Mouse (Mus musculus): Measurements from ENCODE around the gene Gm5797. TPM values are rescaled to one million over a fixed set of nuclear protein-coding genes. Genes with fewer than 3 reads are reported as not detected.
"Not testable (repeated sequence)": the region's sequence is repeated elsewhere in the genome, so short reads cannot be mapped to it uniquely, and the experiment has no call there.

Gene Gm5797
- not detected for total RNA-seq (2021)
- long read RNA-seq, experiment 1: 0 reads
- long read RNA-seq, experiment 2: 0 reads

GRCm38 (mm10) chr14:7332295-7332694 lies at the start of gene Gm5797:
Gene Gm5797 (minus strand): TSS chr14:7332395.
- DNase-seq: not testable (repeated sequence)

GRCm38 (mm10) chr14:7365034-7365433 lies 32.8 kb upstream of the Gm5797 start, which contains the start of gene Gm8374:
Gene Gm8374 (minus strand): TSS chr14:7365134.
- not testable (repeated sequence) for DNase-seq

- peak; percentile 2 for DNase-seq
Observed at GRCm38 (mm10) chr14:7315093-7315492, 17.1 kb downstream of the Gm5797 start.

GRCm38 (mm10) chr14:7314661-7315060 lies 17.5 kb downstream of the Gm5797 start, which contains the start of gene Gm3739:
Gene Gm3739 (minus strand): TSS chr14:7315049.
- peak; percentile 2 for DNase-seq

Other genes with a start within 250 kb of the Gm5797 start
- gene Gm3696, start 231.8 kb downstream of the Gm5797 start, total RNA-seq (2021): under 1 TPM; 0.27 to 0.42 TPM
- not detected for gene Gm6676, start 207.0 kb downstream of the Gm5797 start, total RNA-seq (2021)
- gene Gm3512, start 157.9 kb downstream of the Gm5797 start, total RNA-seq (2021): under 1 TPM; 0.45 to 0.76 TPM
- not detected for gene Gm16434, start 137.9 kb downstream of the Gm5797 start, total RNA-seq (2021)
- not detected for gene Gm3727, start 67.7 kb downstream of the Gm5797 start, total RNA-seq (2021)
- under 1 TPM; 0.39 to 0.55 TPM for gene Gm3739, start 17.3 kb downstream of the Gm5797 start, total RNA-seq (2021)
- not detected for gene Gm8374, start 32.7 kb upstream of the Gm5797 start, total RNA-seq (2021)
- under 1 TPM in 1 of 2 experiments, not detected in 1; 0.24 TPM for gene Gm3755, start 118.5 kb upstream of the Gm5797 start, total RNA-seq (2021)
- gene Gm3752, start 151.4 kb upstream of the Gm5797 start, total RNA-seq (2021): under 1 TPM in 1 of 2 experiments, not detected in 1; 0.21 TPM
- 1 to 10 TPM; 2.7 to 4.5 TPM for gene Gm3558, start 236.2 kb upstream of the Gm5797 start, total RNA-seq (2021)

Measured in adrenal gland, postnatal 10 days (tissue).